Mouse (Mus musculus) T-cell, adult 2 months (primary cell): ENCODE measurements around the gene Vmn1r82.

Experiments
- DNase-seq: peaks from one replicate; pipeline ENCODE4 v3.0.0; 2022; ENCODE audit warnings: low spot score

Vmn1r82 gene

GRCm38 (mm10) chr7:12300130-12300529 lies at the start of gene Vmn1r82:
TSS of gene Vmn1r82 (plus strand) at chr7:12300430.
- DNase-seq: no peak

GRCm38 (mm10) chr7:12268169-12268568 lies 32.1 kb upstream of the Vmn1r82 start, which contains the start of gene Vmn1r81:
TSS of gene Vmn1r81 (minus strand) at chr7:12268269.
- no peak for DNase-seq

- DNase-seq: no peak
Measured at GRCm38 (mm10) chr7:12329381-12329780, 29.2 kb downstream of the Vmn1r82 start, which contains the start of gene Vmn1r83. TSS of gene Vmn1r83 (minus strand) at chr7:12329481.
